Mouse (Mus musculus) heart, embryonic 12.5 days (tissue): ENCODE measurements around the gene Odr4. TPM values are rescaled to one million over a fixed set of nuclear protein-coding genes. Genes with fewer than 3 reads are reported as not detected.

Experiments
- polyA plus RNA-seq: library from polyadenylated mRNA; unstranded; fragments of >200 nt; fragmentation: Nextera tagmentation; extraction: Ambion mirVana; gene quantifications from 2 replicates; pipeline ENCODE4 v1.2.1, GENCODE M21; 2016

Odr4 gene
- polyA plus RNA-seq, 1 experiment from 2014 or later: 37.7 TPM

Other genes with a start within 250 kb of the Odr4 start
- gene Pdc, start 73.7 kb downstream of the Odr4 start, polyA plus RNA-seq: not detected in 2 replicates
- 151 and 162 TPM in 2 replicates for gene Tpr, start 242 bp downstream of the Odr4 start, polyA plus RNA-seq
- gene Prg4, start 73.1 kb upstream of the Odr4 start, polyA plus RNA-seq: 0.46 and 0.63 TPM in 2 replicates